Mouse (Mus musculus) layer of hippocampus, postnatal 10 days (tissue): Measurements from ENCODE around the gene Nek10. TPM values are rescaled to one million over a fixed set of nuclear protein-coding genes. Genes with fewer than 3 reads are reported as not detected.
A peak's percentile ranks its signal among the peaks of the same experiment; 100 is the strongest.
"Not testable (repeated sequence)": the region's sequence is repeated elsewhere in the genome, so short reads cannot be mapped to it uniquely, and the experiment has no call there.

ENCODE experiments used
- DNase-seq, 2 experiments: peaks; one replicate each; pipeline ENCODE4 v3.0.0; 2021; ENCODE audit warnings: low spot score in 2 of 2
- total RNA-seq, 2 experiments: library from RNA; stranded (reverse); gene quantifications; 2 replicates each; pipeline ENCODE4 v1.2.3; 2021

The Nek10 gene
- total RNA-seq, 2 experiments from 2014 or later, result 1.9 to 2.6 TPM

DNA sequence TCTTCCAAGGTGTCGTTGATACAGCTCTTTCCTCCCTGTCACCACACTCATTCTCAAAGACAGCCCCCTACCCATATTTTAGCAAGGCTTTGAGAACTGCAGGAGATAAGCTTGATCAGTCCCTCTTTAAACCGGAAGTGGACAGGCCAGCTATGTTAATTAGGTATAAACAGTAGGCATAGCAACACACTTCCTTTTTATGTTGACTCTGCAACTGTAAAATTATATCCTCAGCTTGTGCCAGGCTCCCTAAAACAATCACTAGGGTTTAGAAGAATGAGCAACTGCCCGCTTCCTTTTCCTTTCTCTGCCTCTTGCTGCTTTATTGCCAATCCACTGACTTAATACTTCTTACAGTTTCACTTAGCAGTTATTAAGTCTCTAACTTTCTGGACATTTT, 67.2 kb downstream of the Nek10 start:
- no peak for DNase-seq

DNA sequence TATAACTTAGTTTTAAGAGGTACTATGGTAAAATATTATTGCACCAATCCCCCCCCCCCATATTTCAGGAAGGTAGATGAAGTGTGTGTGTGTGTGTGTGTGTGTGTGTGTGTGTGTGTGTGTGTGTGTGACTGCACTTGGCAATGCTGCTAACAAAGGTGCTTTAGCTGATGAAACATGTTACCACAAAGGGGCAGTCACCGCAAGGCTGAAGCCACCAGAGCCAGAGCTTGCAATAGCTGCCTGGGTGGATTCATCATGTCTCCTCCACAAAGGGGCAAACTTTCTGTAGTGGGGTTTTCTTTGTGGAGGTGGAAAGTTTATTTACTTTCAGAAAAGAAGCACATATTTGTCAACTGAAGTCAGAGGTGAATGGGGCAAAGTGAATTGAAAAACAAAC, 67.9 kb downstream of the Nek10 start:
- no peak for DNase-seq

DNA sequence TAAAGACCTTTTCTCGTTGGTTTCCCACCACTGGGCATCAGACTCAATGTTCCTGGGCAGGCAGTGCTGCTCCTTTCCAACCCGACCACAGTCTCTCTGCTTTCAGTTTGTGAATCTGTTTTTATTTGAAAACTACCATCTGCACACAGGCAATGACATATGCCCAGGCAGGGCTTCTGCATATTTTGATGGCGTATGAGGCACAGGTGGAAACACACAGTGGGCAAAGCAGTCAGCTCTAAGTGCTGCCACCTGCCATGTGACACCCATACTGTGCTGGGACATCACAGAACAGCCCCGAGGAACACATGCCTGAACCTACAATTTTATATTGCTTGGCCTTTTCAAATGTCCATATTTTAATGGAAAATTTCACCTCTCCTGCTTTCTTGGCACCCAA, 68.5 kb downstream of the Nek10 start:
- DNase-seq, result no peak

DNA sequence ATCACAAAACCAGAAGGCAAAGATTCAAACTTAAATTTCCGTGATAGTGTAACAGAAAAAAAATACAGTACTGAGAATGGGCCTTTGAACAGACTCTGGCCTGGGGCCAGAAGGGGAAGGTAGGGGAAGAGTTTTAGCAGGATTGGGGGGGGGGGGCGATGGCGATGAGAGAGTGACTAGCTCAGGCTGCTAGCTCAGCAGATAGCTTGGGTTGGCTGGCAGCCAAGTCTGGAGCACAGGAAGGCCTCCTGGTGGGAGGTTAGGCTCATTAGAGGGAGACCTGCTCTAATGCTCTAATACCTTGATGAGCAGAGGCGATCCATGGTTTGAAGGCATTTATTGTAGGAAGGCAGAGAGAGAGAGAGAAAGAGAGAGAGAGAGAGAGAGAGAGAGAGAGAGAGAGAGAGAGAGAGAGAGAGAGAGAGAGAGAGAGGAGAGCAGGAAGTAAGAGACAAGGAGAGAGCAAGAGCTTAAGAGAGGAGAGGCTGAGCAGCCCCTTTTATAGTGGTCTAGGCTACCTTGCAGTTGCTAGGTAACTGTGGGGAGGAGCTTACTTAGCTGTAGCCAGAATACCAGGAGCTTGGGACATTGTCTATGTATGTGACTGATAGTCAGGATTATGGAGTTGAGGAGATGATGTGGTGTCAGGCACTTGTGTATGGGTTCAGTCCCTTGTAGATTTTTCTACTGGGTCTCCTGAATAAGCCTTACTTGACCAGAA, 90.9 kb downstream of the Nek10 start:
- no peak for DNase-seq

DNA sequence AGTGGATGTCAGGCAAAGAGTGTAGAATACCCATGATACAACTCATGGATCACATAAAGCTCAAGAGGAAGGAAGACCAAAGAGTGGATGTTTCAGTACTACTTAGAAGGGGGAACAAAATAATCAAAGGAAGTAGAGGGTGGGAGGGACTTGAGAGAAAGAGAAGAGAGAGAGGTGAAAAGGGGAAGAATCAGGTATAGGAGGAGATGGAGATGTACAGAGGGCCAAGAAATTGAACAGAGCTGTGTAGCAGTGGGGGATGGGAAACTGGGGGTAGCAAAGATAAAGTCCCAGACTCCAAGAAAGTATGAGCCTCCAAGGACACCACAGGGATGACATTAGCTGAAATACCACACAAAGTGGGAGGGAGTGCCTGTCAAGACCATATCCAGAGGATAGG, 91.6 kb downstream of the Nek10 start:
- no peak for DNase-seq

DNA sequence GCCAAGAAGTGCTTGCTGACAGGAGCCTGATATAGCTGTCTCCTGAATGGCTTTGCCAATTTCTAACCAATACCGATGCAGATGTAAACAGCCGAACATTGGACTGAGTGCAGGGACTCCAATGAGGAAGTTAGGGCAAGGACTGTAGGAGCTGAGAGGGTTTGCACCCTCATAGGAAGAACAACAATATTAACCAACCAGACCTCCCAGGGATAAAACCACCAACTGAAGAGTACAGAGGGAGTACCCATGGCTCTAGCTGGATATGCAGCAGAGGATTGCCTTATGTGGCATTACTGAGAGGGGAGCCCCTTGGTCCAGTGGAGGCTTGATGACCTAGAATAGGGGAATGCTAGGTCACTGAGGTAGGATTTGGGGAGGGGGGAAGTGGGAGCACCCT, 92.1 kb downstream of the Nek10 start:
- DNase-seq, result no peak

DNA sequence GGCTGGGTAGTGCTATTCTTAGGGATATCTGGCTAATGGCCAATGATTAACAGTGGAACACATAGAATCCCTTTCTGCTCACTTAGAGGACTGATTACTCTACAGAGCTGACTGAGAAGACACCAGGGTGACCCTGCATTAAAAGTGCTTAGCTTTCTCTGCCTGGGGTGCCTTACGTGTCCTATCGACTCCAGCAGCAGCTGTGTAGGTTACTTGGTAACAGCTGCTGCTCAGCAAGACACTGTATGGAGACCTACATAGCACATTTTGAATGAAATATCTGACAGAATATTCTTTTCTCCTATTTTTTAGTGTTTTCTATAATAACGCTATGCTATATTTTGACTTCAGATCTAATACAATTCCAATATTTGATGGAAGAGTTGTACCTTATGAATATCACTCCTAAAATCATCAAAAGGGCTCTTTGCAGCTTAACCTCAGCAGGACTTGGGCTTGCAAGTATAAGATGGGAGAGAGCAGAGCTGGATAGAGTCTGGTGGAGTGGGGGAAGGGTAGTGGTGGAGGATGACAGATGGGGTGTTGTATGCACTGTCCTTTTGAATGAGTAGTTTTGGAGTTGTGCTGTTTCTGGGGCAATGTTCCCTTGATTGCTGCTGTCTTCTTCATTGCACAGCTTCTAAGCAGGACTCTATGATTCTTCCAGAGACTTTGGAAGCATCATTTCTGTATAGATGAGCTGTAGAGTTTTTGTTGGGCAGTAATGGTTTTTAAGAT, 93.4 kb downstream of the Nek10 start:
- no peak for DNase-seq

DNA sequence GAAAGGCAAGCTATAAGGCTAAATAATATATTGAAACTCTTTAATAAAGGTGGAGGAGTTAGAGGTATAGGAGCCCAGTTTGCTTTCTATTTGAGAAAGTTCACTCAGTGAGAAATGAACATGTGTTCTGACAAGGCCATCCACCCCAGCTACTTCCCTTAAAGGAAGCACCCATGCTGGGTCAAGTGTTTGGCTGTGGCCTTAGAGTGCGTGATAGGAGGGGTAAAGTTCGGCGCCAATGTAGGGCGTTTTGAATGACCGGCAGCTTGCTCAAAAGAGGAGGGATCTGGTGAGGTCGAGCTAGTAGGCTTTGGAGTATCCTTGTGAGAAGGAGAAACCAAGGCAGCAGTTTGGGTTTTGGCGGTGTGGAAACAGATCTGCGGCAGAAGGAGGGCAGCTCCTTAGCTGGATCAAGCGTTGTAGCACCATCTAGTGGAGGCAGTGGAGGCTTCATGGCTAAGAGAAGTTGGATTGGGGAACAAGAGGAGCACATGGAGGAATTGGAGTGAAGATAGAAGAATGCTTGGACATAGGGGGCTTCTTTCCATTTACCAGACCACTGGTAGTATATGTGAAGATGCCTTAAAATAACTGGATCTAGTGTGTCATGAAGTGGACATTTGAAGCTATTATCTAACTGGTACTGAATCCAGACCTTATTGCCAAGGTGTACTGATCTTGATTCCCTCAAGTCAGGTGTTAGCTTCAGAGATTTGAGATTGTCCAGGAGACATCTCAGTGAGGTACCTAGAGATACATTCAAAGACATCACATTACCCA, 101.7 kb downstream of the Nek10 start:
- DNase-seq, result peak; percentile 74 to 77

DNA sequence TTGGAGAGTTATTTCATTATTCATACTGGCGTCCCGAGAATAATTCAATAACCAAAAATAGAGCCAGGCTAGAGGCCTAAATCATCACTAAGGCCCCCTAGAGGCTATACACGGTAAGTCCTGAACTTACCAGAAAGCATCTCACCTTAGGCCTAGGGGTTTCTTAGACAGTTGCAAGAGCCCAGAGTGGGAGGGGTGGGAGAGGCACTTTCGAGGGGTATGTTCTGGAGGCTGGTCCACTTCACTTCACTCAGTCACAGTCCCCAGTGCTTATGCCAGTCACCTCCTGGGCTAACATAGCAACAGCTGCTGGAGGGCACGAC, 102.3 kb downstream of the Nek10 start:
- no peak for DNase-seq

DNA sequence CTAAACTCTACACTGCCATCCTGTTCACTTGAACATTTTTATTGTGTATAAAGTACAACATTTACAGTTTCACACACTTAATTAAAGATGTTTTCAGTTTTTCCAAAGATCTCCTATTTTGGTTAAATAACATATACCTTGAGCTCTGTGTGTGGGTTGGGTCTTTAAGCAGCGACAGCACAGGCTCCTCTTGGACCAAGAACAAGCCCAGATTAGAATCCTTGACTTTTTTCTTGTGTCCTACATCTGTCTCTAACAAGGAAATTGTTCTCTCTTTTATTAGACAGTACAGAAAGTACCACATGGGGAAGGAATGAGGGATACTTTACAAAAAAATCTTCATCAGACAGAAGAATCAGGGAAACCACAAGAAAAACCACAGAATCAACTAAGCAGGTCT, 122.4 kb downstream of the Nek10 start:
- DNase-seq, result no peak

DNA sequence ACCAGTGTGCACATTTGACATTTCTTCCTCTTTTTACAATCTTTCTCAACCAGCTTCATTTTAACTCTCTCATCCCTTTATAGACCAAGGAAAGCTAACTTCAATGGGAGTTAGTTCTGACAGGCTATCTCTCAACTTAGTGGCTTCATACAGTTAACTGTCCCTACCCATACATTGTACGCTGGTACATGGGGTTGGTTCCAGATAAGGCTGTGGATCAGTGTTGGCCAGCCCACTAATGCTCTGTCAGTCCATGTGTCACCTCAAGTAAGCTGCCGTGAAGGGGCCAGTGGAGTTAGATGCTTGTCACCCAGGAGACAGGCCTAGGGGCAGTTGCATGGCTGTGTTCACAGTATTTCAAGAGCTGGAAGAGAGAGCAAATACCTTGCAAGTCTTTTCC, 124.3 kb downstream of the Nek10 start:
- DNase-seq, result no peak

DNA sequence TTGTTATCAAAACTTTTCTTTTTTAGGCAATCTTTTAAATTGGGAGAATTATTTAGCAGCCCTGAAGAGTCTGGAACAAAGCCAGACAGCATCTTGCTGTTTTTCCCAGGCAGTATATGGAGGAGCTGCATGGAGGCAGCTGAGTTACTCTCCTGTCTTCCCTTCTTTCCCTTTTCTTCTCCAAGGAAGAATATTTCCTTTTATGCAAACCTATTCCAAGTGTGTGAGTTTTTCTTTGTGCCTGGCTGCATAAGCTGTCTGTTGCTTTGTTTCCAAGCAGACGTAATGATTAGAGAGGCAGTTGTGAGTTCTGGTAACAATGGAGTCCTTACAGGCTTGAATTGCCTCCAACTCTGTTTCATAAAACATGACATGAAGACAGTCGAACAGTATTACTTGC, 131.8 kb downstream of the Nek10 start:
- DNase-seq, result no peak

DNA sequence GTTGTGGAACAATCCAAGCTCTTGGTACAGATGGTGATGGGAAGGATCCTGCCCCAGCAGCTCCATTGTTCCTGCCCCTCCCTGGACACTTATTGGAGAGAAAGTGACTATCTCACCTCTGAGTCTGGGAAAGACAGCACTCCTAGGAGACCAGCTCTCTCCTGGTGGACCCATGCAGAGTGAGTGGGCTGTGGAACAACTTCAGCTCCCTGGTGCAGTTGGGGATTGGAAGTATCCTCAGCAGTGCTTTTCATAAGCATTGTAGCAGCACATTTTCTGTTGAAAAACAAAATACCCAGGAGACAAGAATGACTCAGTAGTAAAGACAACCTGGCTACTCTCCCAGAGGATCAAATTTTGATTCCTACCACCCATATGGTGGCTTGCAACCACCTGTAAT, 142.7 kb downstream of the Nek10 start:
- DNase-seq, result no peak

DNA sequence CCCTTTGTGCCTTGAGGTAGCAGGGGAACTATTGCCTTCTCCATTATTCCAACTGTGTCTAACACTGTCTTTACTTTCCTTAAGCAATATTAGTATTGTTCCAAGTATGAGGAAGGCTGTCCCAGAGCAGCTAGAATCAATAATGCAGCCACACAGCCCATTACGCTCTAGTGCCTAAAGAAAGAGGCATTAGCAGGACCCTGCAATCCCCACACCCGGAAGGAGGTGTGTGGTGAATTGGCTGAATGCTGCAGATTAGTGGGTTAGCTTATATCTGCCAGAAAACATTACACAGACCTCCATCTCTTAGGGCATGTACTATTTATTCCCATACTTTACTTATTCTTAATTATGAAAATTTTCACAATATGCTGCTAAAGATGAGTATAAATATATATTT, 145.8 kb downstream of the Nek10 start:
- DNase-seq, result no peak

DNA sequence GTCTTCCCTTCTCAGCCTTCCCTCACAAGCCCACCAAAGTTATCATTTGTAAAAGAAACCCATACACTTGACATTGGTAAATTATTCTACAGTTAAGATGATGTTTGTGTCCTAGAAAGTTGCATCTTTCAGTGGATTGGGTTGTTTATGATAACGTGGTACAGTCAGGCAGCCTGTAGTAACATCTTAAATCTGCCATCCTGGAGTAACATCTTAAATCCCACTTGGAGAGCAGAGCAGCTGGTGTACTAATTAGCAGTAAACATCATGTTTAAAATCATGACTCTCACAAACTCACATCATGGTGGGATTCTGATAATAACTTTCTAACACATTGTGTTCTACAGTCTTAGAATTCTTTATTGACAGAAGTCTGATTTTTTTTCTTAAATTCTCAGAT, 148.6 kb downstream of the Nek10 start:
- DNase-seq, result no peak

DNA sequence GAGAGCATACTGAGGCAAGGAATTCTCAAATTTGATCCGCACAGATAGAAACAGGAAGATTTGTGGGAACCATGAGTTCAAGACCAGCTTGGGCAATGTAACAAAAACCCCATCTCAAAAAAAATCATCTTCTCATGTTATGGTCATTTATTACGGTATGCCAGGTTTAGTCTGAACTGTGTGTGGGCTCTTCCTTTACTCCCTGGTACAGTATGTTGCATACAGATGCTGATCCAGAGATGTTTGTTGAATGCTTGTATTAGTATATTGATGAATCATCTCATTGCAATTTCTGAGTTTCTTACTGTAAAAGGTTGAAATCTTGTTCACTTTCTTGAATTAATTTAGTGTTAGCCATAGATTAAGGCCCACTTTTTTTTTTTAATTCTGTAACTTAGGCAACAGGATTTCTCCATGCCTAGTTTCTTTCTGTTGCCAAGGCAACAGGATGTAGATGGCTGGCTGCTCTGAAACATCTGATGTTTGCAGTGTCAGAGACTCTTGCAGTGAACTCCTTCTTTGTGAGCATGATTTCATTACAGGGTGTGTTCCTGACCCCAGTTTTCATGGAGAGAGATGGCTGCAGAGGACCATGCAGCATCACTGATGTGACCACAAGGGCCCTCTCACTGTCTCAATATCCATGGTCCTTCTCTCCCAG, 156.7 kb downstream of the Nek10 start:
- DNase-seq, result no peak

DNA sequence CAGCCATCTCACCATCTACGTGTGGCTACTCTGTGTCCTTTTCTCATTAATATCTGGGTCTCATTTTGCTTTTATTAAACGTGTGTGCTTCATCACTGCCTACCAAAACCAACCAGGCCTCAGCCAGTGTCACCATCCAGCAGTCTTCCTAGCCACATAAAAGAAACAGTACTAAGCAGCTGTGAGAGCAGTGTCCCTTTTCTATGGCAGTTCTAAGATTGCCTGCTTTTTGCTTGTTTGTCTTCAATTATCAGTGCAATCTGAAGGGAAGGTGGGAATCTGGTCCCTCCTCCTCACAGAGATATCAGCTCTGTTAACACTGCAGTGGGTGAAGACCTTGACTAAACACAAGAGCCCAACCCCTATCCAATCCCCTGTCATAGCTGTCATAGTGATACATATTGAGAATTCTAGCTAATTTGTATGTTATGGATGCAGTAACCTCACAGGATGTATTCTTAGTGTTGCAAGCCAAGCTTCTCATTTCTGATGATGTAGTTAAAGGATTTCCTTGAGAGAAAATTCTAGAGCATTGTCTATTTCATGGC, 157.3 kb downstream of the Nek10 start:
- DNase-seq, result no peak

DNA sequence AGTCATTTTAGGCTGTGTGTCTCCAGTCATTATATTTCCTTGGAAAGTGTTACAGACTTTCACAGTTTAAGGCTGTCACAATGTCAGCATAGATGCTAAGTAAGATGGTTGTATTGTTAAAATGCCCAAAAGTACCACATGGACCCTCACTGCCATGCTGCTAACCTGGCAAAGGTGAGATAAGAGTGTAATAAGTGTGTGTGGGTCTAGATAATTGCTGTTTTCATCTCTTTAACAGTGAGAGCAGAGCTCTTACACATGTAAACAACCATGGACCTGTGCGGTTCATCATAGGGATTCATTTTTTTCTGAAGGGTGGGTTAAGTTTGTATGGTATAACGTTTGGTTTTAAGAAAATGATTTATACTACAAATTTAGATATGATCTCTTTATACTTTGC, 167.4 kb downstream of the Nek10 start:
- DNase-seq, result no peak

DNA sequence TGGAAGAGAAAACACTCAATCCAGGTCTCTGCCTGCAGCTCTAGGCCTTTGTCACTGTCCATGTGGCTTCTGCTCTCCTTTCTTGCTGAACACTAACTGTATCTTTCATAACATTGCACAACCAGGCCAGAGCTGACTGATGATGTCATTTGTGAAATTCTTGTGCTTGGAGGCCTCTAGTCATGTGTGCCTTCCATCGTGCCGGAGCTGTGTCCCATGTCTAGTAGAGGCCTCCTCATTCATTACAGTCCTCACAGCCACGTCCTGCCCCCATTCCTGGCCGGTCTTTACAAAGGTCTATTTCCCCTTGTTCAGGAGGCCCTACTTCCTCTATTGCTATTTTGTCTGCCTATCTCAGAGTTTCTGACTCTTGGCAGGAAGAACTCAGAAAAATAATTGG, 167.8 kb downstream of the Nek10 start:
- no peak for DNase-seq

DNA sequence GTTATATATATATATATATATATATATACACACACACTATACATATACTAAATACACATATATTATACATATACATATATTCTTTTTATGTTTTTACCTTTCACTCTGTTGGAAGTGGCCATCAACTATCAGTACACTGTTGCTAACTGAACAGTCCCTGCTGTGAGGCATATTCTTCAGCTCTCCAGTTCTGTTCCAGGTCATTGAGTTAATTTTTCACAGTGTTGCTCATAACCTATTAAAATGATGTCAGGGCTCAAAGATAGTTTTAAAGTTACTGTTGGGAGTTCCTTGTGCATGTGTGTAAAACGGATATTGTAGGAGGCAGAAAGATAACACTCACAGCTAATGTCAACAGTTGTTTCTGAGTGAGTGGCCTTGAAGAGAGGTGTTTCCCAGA, 170.9 kb downstream of the Nek10 start:
- no peak for DNase-seq

DNA sequence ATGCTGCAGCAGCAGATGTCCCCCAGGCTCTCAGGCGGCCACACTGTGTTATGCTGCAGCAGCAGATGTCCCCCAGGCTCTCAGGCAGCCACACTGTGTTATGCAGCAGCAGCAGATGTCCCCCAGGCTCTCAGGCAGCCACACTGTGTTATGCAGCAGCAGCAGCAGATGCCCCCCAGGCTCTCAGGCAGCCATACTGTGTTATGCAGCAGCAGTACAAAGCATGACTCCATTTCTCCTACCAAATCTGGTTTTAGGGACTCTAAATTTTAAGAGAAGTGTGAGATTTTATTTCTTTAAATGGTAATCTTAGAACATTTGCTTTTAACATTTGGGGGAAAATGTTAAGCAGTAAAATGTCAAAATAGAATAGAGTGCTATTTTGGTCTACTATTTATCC, 180.9 kb downstream of the Nek10 start:
- not testable (repeated sequence) for DNase-seq
